Mouse (Mus musculus) kidney, adult 2 months (tissue): ENCODE results near the gene Fbxo46.

Experiments used
- CTCF ChIP-seq: fragments of 200-500 bp; conservative IDR thresholded peaks from 2 replicates; pipeline ENCODE4 v1.5.1; 2011; ENCODE audit warnings: low read depth, mild to moderate bottlenecking, control low read depth, low read length, moderate library complexity, mixed read lengths; ENCODE audit not compliant: insufficient read depth, insufficient read length
- POLR2A ChIP-seq: fragments of 200-500 bp; IDR thresholded peaks from one replicate; pipeline ENCODE4 v1.6.1; 2011; ENCODE audit warnings: low read depth, low read length, control low read depth

GRCm38 (mm10) chr7:19077761-19078160, 41.9 kb upstream of the Fbxo46 start:
- TF ChIP-seq POLR2A (no peak), CTCF (no peak)
